Mouse (Mus musculus): Measurements from ENCODE around the gene Dcaf17. TPM values are rescaled to one million over a fixed set of nuclear protein-coding genes. Genes with fewer than 3 reads are reported as not detected.

Gene Dcaf17
- polyA plus RNA-seq, 1 experiment from 2014 or later, result 25.1 TPM

DNA sequence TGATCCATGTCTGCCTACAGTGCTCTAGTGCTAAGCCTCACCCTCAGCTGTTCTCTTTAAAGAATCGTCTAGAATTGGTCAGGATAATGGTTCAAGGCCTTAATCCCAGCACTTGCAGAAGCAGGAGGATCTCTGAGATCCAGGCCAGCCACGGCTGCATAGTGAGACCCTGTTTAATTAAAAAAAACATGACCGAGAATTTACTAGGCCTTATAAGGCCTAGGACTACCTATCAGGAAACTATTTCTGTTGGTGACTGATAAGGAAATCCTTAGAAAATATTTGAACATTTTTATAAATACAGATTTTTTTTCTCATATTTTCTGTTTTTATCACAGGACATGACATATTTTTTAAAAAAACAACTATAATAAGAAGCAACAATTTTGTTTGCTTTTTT is 18.2 kb downstream of the Dcaf17 start:
- Histone ChIP-seq H3K9me3 (ENCODE audit: low read length) (no peaks in the 10 kb centered on the region), H3K27ac (ENCODE audit: low read length) (no peak overlapping the region), H3K36me3 (ENCODE audit: insufficient read depth, low read length) (no peaks in the 10 kb centered on the region), H3K9ac (replicated peaks; ENCODE audit: low read depth) (no peak overlapping the region), H3K4me2 (replicated peaks; ENCODE audit: low read depth, low read length) (no peak overlapping the region), H3K4me1 (ENCODE audit: insufficient read depth, low read depth, low read length) (no peaks in the 10 kb centered on the region), H3K4me3 (ENCODE audit: low read depth, low read length) (no peak overlapping the region), H3K27me3 (replicated peaks; ENCODE audit: insufficient read depth, low read length) (no peaks in the 10 kb centered on the region)
- 88% methylated on average over 3 of the region's 3 CpGs for WGBS
- no peak for ATAC-seq
- TF ChIP-seq EP300 (IDR thresholded peaks at IDR 0.05) (no peak), CTCF (IDR thresholded peaks at IDR 0.05) (no peak)
- DNase-seq (ENCODE audit: low spot score), result no peak

DNA sequence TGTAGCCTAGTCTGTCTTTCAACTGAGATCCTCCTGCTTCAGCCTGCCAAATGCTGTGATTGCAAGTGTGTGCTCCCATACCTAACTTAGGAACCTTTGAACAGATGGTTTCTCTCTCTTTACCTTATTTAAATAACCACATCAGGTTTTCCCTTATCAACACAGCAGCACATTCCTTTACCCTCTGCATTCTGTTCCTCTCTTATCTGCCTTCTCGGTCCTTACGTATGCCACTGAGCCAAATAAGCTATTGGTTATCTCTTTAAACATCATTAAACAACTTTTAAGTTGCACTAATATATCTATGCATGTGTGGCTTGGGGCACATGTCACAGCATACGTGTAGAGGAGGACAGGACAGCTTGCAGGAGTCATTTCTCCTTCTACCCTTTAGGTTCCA is 18.7 kb downstream of the Dcaf17 start:
- 61% methylated on average over 3 of the region's 3 CpGs for WGBS
- Histone ChIP-seq H3K9ac (replicated peaks; ENCODE audit: low read depth) (no peak overlapping the region), H3K27ac (ENCODE audit: low read length) (no peak overlapping the region), H3K27me3 (replicated peaks; ENCODE audit: insufficient read depth, low read length) (no peaks in the 10 kb centered on the region), H3K9me3 (ENCODE audit: low read length) (no peaks in the 10 kb centered on the region), H3K36me3 (ENCODE audit: insufficient read depth, low read length) (no peaks in the 10 kb centered on the region), H3K4me2 (replicated peaks; ENCODE audit: low read depth, low read length) (no peak overlapping the region), H3K4me1 (ENCODE audit: insufficient read depth, low read depth, low read length) (no peaks in the 10 kb centered on the region), H3K4me3 (ENCODE audit: low read depth, low read length) (no peak overlapping the region)
- ATAC-seq (no peak), DNase-seq (ENCODE audit: low spot score) (no peak)
- TF ChIP-seq CTCF (IDR thresholded peaks at IDR 0.05) (no peak), EP300 (IDR thresholded peaks at IDR 0.05) (no peak)

DNA sequence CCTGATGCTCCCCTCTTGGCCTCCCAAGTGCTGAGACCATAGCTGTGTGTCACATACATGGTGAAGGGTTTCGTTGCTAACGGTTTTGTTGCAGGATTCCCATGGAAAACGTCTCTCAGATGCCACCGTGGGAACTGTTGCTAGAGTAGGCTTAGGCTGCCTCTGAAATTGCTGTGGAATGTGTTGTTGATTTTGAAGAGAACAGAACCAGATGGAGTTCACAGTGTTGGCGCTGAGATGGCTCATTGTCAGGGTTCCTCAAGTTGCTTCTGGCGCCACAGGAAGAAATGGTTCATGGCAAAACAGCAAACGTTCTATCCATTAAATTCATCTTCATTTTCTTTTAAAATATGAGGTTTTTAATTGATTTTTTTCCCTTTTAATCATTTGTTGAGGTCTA is 27.3 kb downstream of the Dcaf17 start:
- Histone ChIP-seq H3K4me2 (replicated peaks; ENCODE audit: low read depth, low read length) (no peak overlapping the region), H3K27me3 (replicated peaks; ENCODE audit: insufficient read depth, low read length) (no peaks in the 10 kb centered on the region), H3K9me3 (ENCODE audit: low read length) (no peaks in the 10 kb centered on the region), H3K9ac (replicated peaks; ENCODE audit: low read depth) (no peak overlapping the region), H3K27ac (ENCODE audit: low read length) (no peak overlapping the region), H3K4me3 (ENCODE audit: low read depth, low read length) (no peak overlapping the region), H3K4me1 (ENCODE audit: insufficient read depth, low read depth, low read length) (no peaks in the 10 kb centered on the region), H3K36me3 (ENCODE audit: insufficient read depth, low read length) (peaks cover 5% of the 10 kb centered on the region; the same call in 1 of the 2 replicates)
- no peak for TF ChIP-seq EP300 (IDR thresholded peaks at IDR 0.05)
- TF ChIP-seq CTCF (IDR thresholded peaks at IDR 0.05), result no peak
- no peak for DNase-seq (ENCODE audit: low spot score)
- ATAC-seq, result no peak
- 86% methylated on average over 7 of the region's 7 CpGs for WGBS

DNA sequence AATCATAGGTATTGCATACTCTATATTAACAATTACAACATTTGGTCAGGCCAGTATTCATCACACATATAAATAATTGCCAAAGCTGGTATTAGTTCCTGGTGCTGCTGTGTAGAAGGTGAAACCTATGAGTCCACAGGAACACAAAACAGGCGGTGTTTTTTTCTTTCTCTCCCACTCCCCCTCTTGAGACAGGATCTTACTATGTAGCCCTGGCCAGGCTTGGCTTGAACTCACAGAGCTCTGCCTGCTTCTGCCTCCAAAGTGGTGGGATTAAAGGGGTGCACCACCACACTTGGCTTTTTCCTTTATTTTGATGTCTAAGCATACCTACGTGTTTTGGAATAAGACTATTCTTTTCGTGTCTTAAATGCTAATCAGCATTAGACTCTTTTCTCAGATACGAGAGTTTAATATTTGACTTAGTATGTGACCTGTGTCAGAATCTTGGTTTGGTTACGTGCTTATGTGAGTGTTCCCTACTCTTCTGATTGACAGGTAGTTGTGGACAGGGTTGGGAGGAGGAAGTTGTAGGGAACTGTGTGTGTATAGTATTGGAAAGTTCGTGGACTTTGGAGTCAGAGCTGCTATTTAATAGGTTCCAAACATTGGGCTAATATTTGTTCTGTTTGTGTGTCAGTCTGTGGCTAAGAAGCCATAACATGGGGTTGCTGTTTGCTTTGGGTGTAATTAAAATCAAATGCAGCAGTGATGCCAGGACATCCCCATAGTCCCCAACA is 28.5 kb downstream of the Dcaf17 start:
- Histone ChIP-seq H3K4me1 (ENCODE audit: insufficient read depth, low read depth, low read length) (no peaks in the 10 kb centered on the region), H3K4me2 (replicated peaks; ENCODE audit: low read depth, low read length) (no peak overlapping the region), H3K27ac (ENCODE audit: low read length) (no peak overlapping the region), H3K9ac (replicated peaks; ENCODE audit: low read depth) (no peak overlapping the region), H3K27me3 (replicated peaks; ENCODE audit: insufficient read depth, low read length) (no peaks in the 10 kb centered on the region), H3K36me3 (ENCODE audit: insufficient read depth, low read length) (peaks cover 5% of the 10 kb centered on the region), H3K4me3 (ENCODE audit: low read depth, low read length) (no peak overlapping the region), H3K9me3 (ENCODE audit: low read length) (no peaks in the 10 kb centered on the region)
- TF ChIP-seq CTCF (IDR thresholded peaks at IDR 0.05), result no peak
- no peak for TF ChIP-seq EP300 (IDR thresholded peaks at IDR 0.05)
- ATAC-seq, result no peak
- DNase-seq (ENCODE audit: low spot score), result no peak
- 85% methylated on average over 6 of the region's 6 CpGs for WGBS

DNA sequence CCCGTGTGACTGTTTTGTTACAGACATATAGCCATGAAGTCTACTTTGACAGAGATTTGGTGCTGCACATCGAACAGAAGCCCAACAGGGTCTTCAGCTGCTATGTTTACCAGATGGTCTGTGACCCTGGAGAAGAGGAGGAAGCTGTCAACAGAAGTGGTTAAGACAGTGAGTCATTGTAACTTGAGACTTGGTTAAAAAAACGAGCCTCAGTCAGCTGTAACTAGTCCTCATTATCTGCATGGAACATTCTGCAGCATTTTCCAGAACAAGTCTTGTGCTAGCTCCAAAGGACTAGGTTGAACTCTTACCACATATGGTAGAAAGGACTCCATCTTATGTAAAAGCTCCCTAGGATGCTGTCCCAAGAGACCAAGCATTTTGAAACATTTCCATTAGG is 34.6 kb downstream of the Dcaf17 start:
- 62% methylated on average over 3 of the region's 3 CpGs for WGBS
- ATAC-seq (no peak), DNase-seq (ENCODE audit: low spot score) (no peak)
- no peak overlapping the region for H3K4me3 ChIP-seq (ENCODE audit: low read depth, low read length)
- H3K36me3 ChIP-seq (ENCODE audit: insufficient read depth, low read length), result peaks cover 5% of the 10 kb centered on the region
- H3K27me3 ChIP-seq (replicated peaks; ENCODE audit: insufficient read depth, low read length), result no peaks in the 10 kb centered on the region
- TF ChIP-seq EP300 (IDR thresholded peaks at IDR 0.05) (no peak), CTCF (IDR thresholded peaks at IDR 0.05) (no peak)
- H3K27ac ChIP-seq (ENCODE audit: low read length), result no peak overlapping the region
- no peak overlapping the region for H3K9ac ChIP-seq (replicated peaks; ENCODE audit: low read depth)
- no peaks in the 10 kb centered on the region for H3K4me1 ChIP-seq (ENCODE audit: insufficient read depth, low read depth, low read length)
- no peak overlapping the region for H3K4me2 ChIP-seq (replicated peaks; ENCODE audit: low read depth, low read length)
- no peaks in the 10 kb centered on the region for H3K9me3 ChIP-seq (ENCODE audit: low read length)

DNA sequence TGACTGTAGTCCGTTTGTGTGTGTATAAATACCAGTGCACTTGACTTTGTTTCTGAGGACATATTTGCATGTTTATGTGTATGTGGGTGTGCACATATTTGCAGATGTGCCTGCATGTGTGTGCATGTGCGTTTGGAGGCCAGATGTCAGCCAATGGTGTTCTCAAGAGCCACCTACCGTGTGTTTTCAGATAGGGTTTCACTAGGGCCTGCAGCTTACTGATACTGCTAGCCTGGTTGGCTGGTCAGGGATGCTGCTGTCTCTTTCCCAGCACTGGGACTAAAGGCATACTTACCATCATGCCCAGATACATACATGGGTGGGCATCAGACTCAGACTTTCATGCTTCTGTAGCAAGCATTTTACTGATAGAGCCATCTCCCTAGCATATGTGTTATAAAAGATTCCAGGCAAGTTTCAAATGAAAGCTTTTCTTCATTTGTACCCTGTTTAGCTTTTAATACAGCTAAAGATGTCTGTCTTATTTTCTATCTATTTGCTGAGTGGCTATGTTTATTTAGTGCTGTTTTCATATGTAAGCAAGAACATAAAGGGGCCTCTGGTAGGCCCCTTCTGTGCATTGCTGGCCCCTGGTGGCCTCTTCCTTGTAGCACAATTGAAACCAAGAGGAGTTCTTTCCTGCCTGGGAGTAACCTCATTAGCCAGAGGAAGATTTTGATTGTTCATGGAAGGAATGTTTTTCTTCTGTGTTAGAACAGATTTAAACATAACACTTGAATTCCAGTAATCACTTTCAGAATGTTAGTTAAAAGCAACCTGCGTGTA is 35.7 kb downstream of the Dcaf17 start:
- Histone ChIP-seq H3K4me3 (ENCODE audit: low read depth, low read length) (no peak overlapping the region), H3K4me2 (replicated peaks; ENCODE audit: low read depth, low read length) (no peak overlapping the region), H3K27me3 (replicated peaks; ENCODE audit: insufficient read depth, low read length) (no peaks in the 10 kb centered on the region), H3K36me3 (ENCODE audit: insufficient read depth, low read length) (peaks cover 5% of the 10 kb centered on the region), H3K27ac (ENCODE audit: low read length) (no peak overlapping the region), H3K9me3 (ENCODE audit: low read length) (no peaks in the 10 kb centered on the region), H3K9ac (replicated peaks; ENCODE audit: low read depth) (no peak overlapping the region), H3K4me1 (ENCODE audit: insufficient read depth, low read depth, low read length) (no peaks in the 10 kb centered on the region)
- DNase-seq (ENCODE audit: low spot score) (peak; percentile 47), ATAC-seq (no peak)
- WGBS, result 75% methylated on average over 4 of the region's 4 CpGs
- TF ChIP-seq CTCF (IDR thresholded peaks at IDR 0.05) (peak; percentile 62), EP300 (IDR thresholded peaks at IDR 0.05) (no peak)
